Mouse (Mus musculus) kidney, adult 2 months (tissue): Measurements from ENCODE around the gene Nrk.

ENCODE experiments used
- CTCF ChIP-seq: fragments of 200-500 bp; conservative IDR thresholded peaks from 2 replicates; pipeline ENCODE4 v1.5.1; 2011; ENCODE audit warnings: low read depth, mild to moderate bottlenecking, control low read depth, low read length, moderate library complexity, mixed read lengths; ENCODE audit not compliant: insufficient read depth, insufficient read length
- POLR2A ChIP-seq: fragments of 200-500 bp; IDR thresholded peaks from one replicate; pipeline ENCODE4 v1.6.1; 2011; ENCODE audit warnings: low read depth, low read length, control low read depth

DNA sequence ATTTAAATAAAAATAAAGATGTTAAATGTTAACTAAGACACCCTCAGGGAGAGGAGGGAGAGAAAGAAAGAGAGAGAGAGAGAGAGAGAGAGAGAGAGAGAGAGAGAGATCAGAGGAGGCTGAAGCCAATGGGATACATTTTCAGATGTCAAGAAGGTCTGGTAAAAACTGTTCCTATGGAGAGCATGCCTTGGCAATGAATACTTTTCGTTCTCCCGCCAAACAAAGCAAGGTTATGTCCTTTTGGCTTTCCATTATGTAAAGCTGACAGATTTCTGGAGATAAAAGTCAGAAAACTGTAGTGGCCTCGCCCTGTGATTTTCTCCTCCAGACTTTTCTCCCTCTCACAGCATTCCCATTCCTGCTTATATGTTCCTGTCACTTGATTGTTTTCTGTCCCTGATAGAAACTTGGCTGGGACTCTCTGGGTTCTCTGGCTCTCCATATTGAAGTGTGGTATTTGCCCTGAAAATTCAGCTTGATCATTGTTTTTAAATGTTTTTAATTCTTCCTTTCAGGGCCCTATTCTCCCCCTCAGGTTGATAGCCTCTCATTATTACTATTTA is 112.4 kb downstream of the Nrk start:
- TF ChIP-seq CTCF (no peak), POLR2A (no peak)
